In the genomic region with DNA sequence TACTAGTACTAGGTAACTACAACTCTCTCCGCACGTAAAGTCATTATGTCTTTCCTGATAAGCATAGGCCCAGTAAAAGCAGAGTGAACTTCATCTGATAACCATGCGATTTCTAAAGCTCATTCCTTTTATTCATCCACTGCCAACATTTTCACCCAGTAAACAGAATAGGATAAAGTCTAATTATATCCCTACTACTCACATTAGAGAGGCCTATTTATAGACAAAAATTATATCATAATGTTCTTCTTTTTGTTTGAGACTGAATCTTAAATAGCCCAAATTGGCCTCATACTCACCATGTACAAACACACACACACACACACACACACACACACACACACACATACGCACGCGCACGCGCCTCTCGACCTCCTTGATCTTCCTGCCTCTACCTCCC, we compare ENCODE assay signal across 25 mouse cellular contexts. TPM values are rescaled to one million over a fixed set of nuclear protein-coding genes. Genes with fewer than 3 reads are reported as not detected.
A peak's percentile ranks its signal among the peaks of the same experiment; 100 is the strongest.
DNase-seq lines count a peak whose midpoint lies in the region; ATAC-seq and TF ChIP-seq lines count a peak whose summit lies in the region.
"Had no signal": no experiment of that assay in that cellular context is flagged by ENCODE, and none has a peak within 500 bp of the region (broad histone marks: within the 10 kb centered on the region; RNA-seq: fewer than 3 reads in every experiment).

No protein-coding gene starts in this region.

- no peak for TF ChIP-seq CTCF in heart, adult 2 months (IDR thresholded peaks at IDR 0.05)

- no peak overlapping the region for H3K9ac ChIP-seq in heart, adult 2 months (ENCODE audit: low read depth, low read length)
- no peak overlapping the region for H3K9ac ChIP-seq in heart, embryonic 11.5 days (ENCODE audit: low read depth, low read length)
- H3K9ac ChIP-seq in heart, embryonic 16.5 days (ENCODE audit: low read length): no peak overlapping the region
- H3K9ac ChIP-seq: embryonic facial prominence, embryonic 12.5 days; embryonic facial prominence, embryonic 15.5 days; forebrain, postnatal 0 days; heart, embryonic 12.5 days; hindbrain, embryonic 14.5 days had no signal

- intact Hi-C loops in heart, adult 2 months (cut with DNase I): loop anchor here (10.0 kb wide), 1 partner anchor 48 kb away; the partner anchor contains the start of gene Lnpep

- no peak for TF ChIP-seq EP300 in heart, adult 2 months (IDR thresholded peaks at IDR 0.05; ENCODE audit: insufficient read depth, low read depth, low read length)

- H3K4me3 ChIP-seq in heart, adult 2 months: no peak overlapping the region
- H3K4me3 ChIP-seq in heart, embryonic 11.5 days (ENCODE audit: low read depth, low read length): no peak overlapping the region
- H3K4me3 ChIP-seq in heart, embryonic 16.5 days (ENCODE audit: low read length): no peak overlapping the region
- H3K4me3 ChIP-seq: embryonic facial prominence, embryonic 12.5 days; embryonic facial prominence, embryonic 15.5 days; heart, embryonic 12.5 days had no signal

- peaks cover 2% of the 10 kb centered on the region for H3K4me1 ChIP-seq in heart, adult 2 months (ENCODE audit: control insufficient read depth, insufficient read depth, low read length)
- no peaks in the 10 kb centered on the region for H3K4me1 ChIP-seq in heart, embryonic 11.5 days (ENCODE audit: control insufficient read depth, insufficient read depth, low read length)
- H3K4me1 ChIP-seq in heart, embryonic 16.5 days (ENCODE audit: control insufficient read depth, insufficient read depth, low read length): peaks cover 21% of the 10 kb centered on the region
- H3K4me1 ChIP-seq: embryonic facial prominence, embryonic 12.5 days; embryonic facial prominence, embryonic 15.5 days had no signal

- DNase-seq in heart, adult 2 months: no peak
- no peak for DNase-seq in heart, adult 18-20 months
- no peak for DNase-seq in layer of hippocampus, postnatal 36 days
- DNase-seq: adrenal gland, adult 2 months; adrenal gland, postnatal 14 days; cerebellum, adult 11 months; cerebellum, adult 2 months; cerebellum, adult 9-11 months; cerebellum, postnatal 25 days; forebrain, postnatal 0 days; gastrocnemius, postnatal 36 days; heart, postnatal 4 days; kidney, adult 18-20 months had no signal

- no peak for TF ChIP-seq POLR2A in heart, adult 2 months (IDR thresholded peaks at IDR 0.05; ENCODE audit: insufficient read depth, low read depth, low read length)

- 67% methylated on average over 9 of the region's 9 CpGs for WGBS in heart, adult 2 months
- WGBS in heart, embryonic 11.5 days (ENCODE audit: insufficient replicate concordance): 91% methylated on average over 9 of the region's 9 CpGs
- 78% methylated on average over 9 of the region's 9 CpGs for WGBS in heart, embryonic 16.5 days

- ATAC-seq in heart, embryonic 11.5 days (replicated peaks; ENCODE audit: insufficient number of reproducible peaks, low FRiP score, low TSS enrichment): no peak
- no peak for ATAC-seq in heart, embryonic 16.5 days (replicated peaks; ENCODE audit: extremely low read depth, insufficient read depth, low FRiP score)
- ATAC-seq in megakaryocyte-erythroid progenitor cell, adult 5-6 weeks (replicated peaks; ENCODE audit: low FRiP score, low TSS enrichment, poor library complexity, severe bottlenecking): peak; percentile 67
- ATAC-seq: CD4-positive, CD25-positive, alpha-beta regulatory T cell, adult 4 months; forebrain, embryonic 14.5 days; forebrain, postnatal 0 days; hindbrain, postnatal 0 days; inflammation-experienced regulatory T-cells, adult 6 months; intestine, embryonic 16.5 days had no signal

- H3K9me3 ChIP-seq in heart, embryonic 11.5 days (replicated peaks; ENCODE audit: control insufficient read depth, low read length): no peaks in the 10 kb centered on the region
- no peaks in the 10 kb centered on the region for H3K9me3 ChIP-seq in heart, embryonic 16.5 days (replicated peaks; ENCODE audit: control insufficient read depth, low read length)
- H3K9me3 ChIP-seq: embryonic facial prominence, embryonic 12.5 days; embryonic facial prominence, embryonic 15.5 days; heart, embryonic 12.5 days had no signal

- peaks cover 2% of the 10 kb centered on the region; the same call in 1 of the 2 replicates for H3K79me2 ChIP-seq in heart, adult 2 months (replicated peaks; ENCODE audit: control insufficient read depth, insufficient read depth, low read length)

- H3K27ac ChIP-seq in heart, adult 2 months: peak overlapping the region; percentile 64
- H3K27ac ChIP-seq in heart, embryonic 11.5 days (ENCODE audit: low read depth, low read length): no peak overlapping the region
- peak overlapping the region; percentile 75 for H3K27ac ChIP-seq in heart, embryonic 16.5 days (ENCODE audit: low read length)
- H3K27ac ChIP-seq: embryonic facial prominence, embryonic 12.5 days; embryonic facial prominence, embryonic 15.5 days; hindbrain, embryonic 14.5 days; hindbrain, postnatal 0 days had no signal

- H3K36me3 ChIP-seq in heart, adult 2 months (ENCODE audit: control insufficient read depth, insufficient read depth, low read length): peaks cover 43% of the 10 kb centered on the region
- H3K36me3 ChIP-seq in heart, embryonic 11.5 days (ENCODE audit: control insufficient read depth, insufficient read depth, low read length): peaks cover 23% of the 10 kb centered on the region
- peaks cover 20% of the 10 kb centered on the region for H3K36me3 ChIP-seq in heart, embryonic 16.5 days (ENCODE audit: control insufficient read depth, insufficient read depth)

- no peak overlapping the region for H3K4me2 ChIP-seq in heart, embryonic 11.5 days
- H3K4me2 ChIP-seq in heart, embryonic 16.5 days (ENCODE audit: low read depth, low read length): peak overlapping the region; percentile 9; the same call in 1 of the 2 replicates
- H3K4me2 ChIP-seq: embryonic facial prominence, embryonic 12.5 days; embryonic facial prominence, embryonic 15.5 days; heart, embryonic 12.5 days; hindbrain, embryonic 14.5 days had no signal

- no peaks in the 10 kb centered on the region for H3K27me3 ChIP-seq in heart, adult 2 months (ENCODE audit: control insufficient read depth, insufficient read depth, low read length)
- no peaks in the 10 kb centered on the region for H3K27me3 ChIP-seq in heart, embryonic 11.5 days (ENCODE audit: control insufficient read depth, insufficient read depth, low read length)
- H3K27me3 ChIP-seq in heart, embryonic 16.5 days (ENCODE audit: control insufficient read depth, insufficient read depth, low read length): no peaks in the 10 kb centered on the region
- H3K27me3 ChIP-seq: embryonic facial prominence, embryonic 12.5 days; embryonic facial prominence, embryonic 15.5 days; heart, embryonic 12.5 days had no signal

RNA-seq across cellular contexts. Expression of gene Lnpep, which starts 48.5 kb away (rescaled TPM):
- total RNA-seq in heart, adult 2 months (2021): 100 to 1,000 TPM; 139 to 184 TPM
- polyA plus RNA-seq in heart, adult 2 months (2012; rRNA removed): 17.5 and 41.0 TPM in 2 replicates
- 8.9 and 12.7 TPM in 2 replicates for polyA plus RNA-seq in heart, embryonic 11.5 days (2014; fragmentation: Nextera tagmentation; extraction: Ambion mirVana)
- 12.7 and 12.9 TPM in 2 replicates for polyA plus RNA-seq in heart, embryonic 16.5 days (2015; fragmentation: Nextera tagmentation; extraction: Ambion mirVana)
- total RNA-seq in heart, adult 18-20 months (2021): 100 to 1,000 TPM; 154 to 167 TPM
- 34.2 and 39.9 TPM in 2 replicates for total RNA-seq in megakaryocyte-erythroid progenitor cell, adult 5-6 weeks (2014; fragmentation: Nextera tagmentation)
- total RNA-seq in megakaryocyte-erythroid progenitor cell, adult 5-6 weeks (2017): 40.1 and 53.3 TPM in 2 replicates
- total RNA-seq in layer of hippocampus, postnatal 36 days (2021): 100 to 1,000 TPM; 106 TPM
